Mouse (Mus musculus): Measurements from ENCODE around the gene Ptbp3.

- TF ChIP-seq CTCF (IDR thresholded peaks at IDR 0.05; ENCODE audit: control insufficient read depth, insufficient read depth, insufficient replicate concordance, low read depth, low read length) (no peak), POLR2A (IDR thresholded peaks at IDR 0.05; ENCODE audit: control insufficient read depth, low read depth, low read length) (no peak)
Observed at GRCm38 (mm10) chr4:59457091-59457490, 92.1 kb downstream of the Ptbp3 start.
